Mouse (Mus musculus) monocyte, adult 59 days (primary cell): ENCODE data around the gene Ttc41. TPM values are rescaled to one million over a fixed set of nuclear protein-coding genes. Genes with fewer than 3 reads are reported as not detected.

ENCODE experiments used
- total RNA-seq, 2 experiments: library from RNA; stranded (reverse); gene quantifications; one replicate each; pipeline ENCODE4 v1.2.4; 2023

Ttc41 gene
- total RNA-seq: 1 to 10 TPM in 1 of 2 experiments, under 1 TPM in 1; 0.63 to 1.1 TPM

DNA sequence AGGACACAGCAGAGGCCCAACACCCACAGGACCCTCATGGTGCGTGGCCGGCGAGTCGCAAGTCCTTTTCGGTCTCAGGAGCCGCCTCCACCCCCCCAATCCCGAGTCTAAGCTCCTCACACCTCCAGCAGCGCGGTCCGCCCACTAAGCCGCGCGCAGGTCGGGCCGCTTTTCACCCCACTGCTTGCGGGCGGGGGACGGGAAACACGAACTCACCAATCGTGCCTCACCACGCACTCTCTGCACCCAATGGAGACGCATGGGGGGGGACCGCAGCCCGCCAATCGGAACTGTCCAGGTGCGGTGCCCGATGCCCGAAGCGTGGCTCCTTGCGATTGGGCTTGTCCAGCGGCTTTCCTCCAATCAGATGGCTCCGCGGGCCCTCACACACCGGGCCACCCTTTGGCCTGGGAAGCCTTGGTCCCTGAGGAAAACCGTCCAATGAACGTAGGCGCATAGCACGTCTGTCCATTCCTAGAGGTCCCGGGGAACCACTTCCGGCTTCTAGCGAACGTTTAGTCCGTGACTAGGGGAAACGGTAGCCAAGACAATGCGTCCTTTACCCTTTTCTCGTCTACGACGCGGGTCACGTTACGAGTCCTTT lies at the start of gene Ttc41, which contains the start of gene Hsp90b1:
TSS of gene Ttc41 (plus strand) at position 494 of the 604 bp plus-strand sequence.
TSS of gene Hsp90b1 (minus strand) at position 192 of the 604 bp plus-strand sequence.

DNA sequence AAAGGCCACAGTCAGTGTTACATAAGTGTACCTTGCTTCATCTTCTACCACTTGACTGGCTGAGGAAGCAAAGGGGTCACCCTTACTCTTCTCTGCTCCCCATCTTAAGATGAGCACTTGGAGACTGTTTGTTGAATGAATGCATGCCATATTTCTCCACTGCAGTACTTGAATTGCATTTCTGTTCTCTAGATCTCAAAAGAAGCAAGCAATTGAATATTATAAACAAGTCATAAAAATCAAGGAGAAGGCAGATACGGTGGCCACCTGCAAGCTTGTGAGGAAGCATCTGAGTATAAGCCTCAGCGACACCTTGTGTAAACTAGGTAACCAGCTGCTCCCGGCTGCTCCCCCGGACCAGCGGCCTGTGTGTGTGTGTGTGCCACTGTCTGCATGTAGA lies 58.1 kb downstream of the Ttc41 start, which contains the start of gene Gm49358:
TSS of gene Gm49358 (plus strand) at position 301 of the 400 bp plus-strand sequence.

DNA sequence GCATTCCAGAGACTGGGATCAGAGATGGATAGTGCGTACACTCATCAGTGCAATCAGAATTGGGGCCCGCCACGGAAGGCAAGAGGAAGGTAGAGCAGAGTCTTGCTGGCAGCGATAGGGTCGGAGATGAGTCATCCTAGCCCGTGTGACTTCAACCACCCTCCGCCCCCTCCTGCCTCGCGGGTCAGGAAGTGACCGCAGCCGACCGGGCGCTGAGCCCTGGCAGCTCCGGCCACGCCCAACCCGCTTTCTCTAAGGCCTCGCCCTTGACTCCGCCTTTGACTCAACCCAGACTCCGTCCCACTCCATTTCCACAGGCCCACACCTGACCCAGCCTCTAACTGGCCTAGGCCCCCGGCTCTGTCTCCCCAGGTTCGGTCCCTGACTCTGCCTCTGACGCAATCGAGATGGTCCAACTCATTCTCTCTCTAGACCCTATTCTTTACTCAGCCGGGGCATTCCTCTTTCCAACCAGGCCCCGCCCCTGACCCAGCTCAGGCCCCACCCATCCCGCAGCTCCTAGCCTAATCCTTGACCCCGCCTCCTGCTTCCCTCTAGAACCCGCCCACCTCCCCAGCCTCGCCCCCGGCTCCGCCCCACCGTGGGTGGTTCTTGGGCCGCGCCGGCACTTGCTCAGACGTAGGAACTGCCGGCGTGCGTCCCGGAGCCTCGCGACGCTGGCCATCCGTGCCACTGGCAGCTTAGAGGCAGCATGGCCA lies 72.9 kb downstream of the Ttc41 start, which contains the start of gene Nt5dc3:
TSS of gene Nt5dc3 (plus strand) at position 608 of the 719 bp plus-strand sequence.

Other genes with a start within 250 kb of the Ttc41 start
- gene Syn3, start 206.9 kb upstream of the Ttc41 start, total RNA-seq: not detected
- gene Hsp90b1, start 302 bp upstream of the Ttc41 start, total RNA-seq: 100 to 1,000 TPM; 422 to 438 TPM
- 1 to 10 TPM; 2.6 to 2.7 TPM for gene Gm49358, start 58.2 kb downstream of the Ttc41 start, total RNA-seq
- 1 to 10 TPM; 6.2 to 7.9 TPM for gene Nt5dc3, start 73.2 kb downstream of the Ttc41 start, total RNA-seq